Mouse (Mus musculus): Measurements from ENCODE around the gene Gm49336.

GRCm38 (mm10) chr14:60188201-60188825 is 63.0 kb downstream of the Gm49336 start:
- TF ChIP-seq HCFC1 (IDR thresholded peaks at IDR 0.05; ENCODE audit: borderline replicate concordance, insufficient read depth, low read length) (no peak), ZNF384 (IDR thresholded peaks at IDR 0.05; ENCODE audit: low read depth, low read length) (no peak)

Data from ES-E14 (cell line).